In genomic region chr12:68947240-68947639, GRCm38 (mm10) we compare ENCODE assay signal across 25 mouse cellular contexts.
"Had no signal": no experiment of that assay in that cellular context is flagged by ENCODE, and none has a peak within 500 bp of the region (broad histone marks: within the 10 kb centered on the region; RNA-seq: fewer than 3 reads in every experiment).

No protein-coding gene starts in this region.

- H3K4me1 ChIP-seq: embryonic facial prominence, embryonic 10.5 days; embryonic facial prominence, embryonic 13.5 days; embryonic facial prominence, embryonic 15.5 days; forebrain, embryonic 12.5 days; forebrain, embryonic 13.5 days; forebrain, embryonic 15.5 days had no signal

- H3K27ac ChIP-seq: embryonic facial prominence, embryonic 10.5 days; embryonic facial prominence, embryonic 12.5 days; embryonic facial prominence, embryonic 13.5 days; embryonic facial prominence, embryonic 15.5 days; forebrain, embryonic 10.5 days; forebrain, embryonic 12.5 days; forebrain, embryonic 13.5 days; forebrain, embryonic 15.5 days; gastrocnemius, adult 2 months; heart, adult 2 months had no signal

- H3K27me3 ChIP-seq: embryonic facial prominence, embryonic 13.5 days; embryonic facial prominence, embryonic 15.5 days; forebrain, embryonic 12.5 days; forebrain, embryonic 13.5 days; forebrain, embryonic 15.5 days had no signal

- H3K36me3 ChIP-seq: embryonic facial prominence, embryonic 10.5 days; embryonic facial prominence, embryonic 12.5 days; embryonic facial prominence, embryonic 13.5 days; embryonic facial prominence, embryonic 15.5 days; forebrain, embryonic 10.5 days; forebrain, embryonic 12.5 days; forebrain, embryonic 15.5 days had no signal

- H3K4me2 ChIP-seq: embryonic facial prominence, embryonic 12.5 days; embryonic facial prominence, embryonic 13.5 days; embryonic facial prominence, embryonic 15.5 days; forebrain, embryonic 12.5 days; forebrain, embryonic 13.5 days; forebrain, embryonic 15.5 days had no signal

- DNase-seq: cerebellum, adult 9-10 months; cerebellum, adult 9-11 months; cerebellum, postnatal 10 days; cerebellum, postnatal 14 days; cerebellum, postnatal 25 days; cerebellum, postnatal 36 days; embryo, embryonic 11 days; forebrain, postnatal 0 days; gastrocnemius, adult 2 months; gastrocnemius, postnatal 10 days; gastrocnemius, postnatal 14 days; gastrocnemius, postnatal 25 days; gastrocnemius, postnatal 36 days; heart, adult 11 months; heart, adult 18-20 months; heart, adult 2 months had no signal

- H3K9ac ChIP-seq: embryonic facial prominence, embryonic 12.5 days; embryonic facial prominence, embryonic 13.5 days; embryonic facial prominence, embryonic 15.5 days; forebrain, embryonic 12.5 days; forebrain, embryonic 13.5 days; forebrain, embryonic 15.5 days; forebrain, postnatal 0 days had no signal

- H3K4me3 ChIP-seq: embryonic facial prominence, embryonic 10.5 days; embryonic facial prominence, embryonic 12.5 days; embryonic facial prominence, embryonic 13.5 days; embryonic facial prominence, embryonic 15.5 days; erythroblast, embryonic 14.5 days; forebrain, embryonic 10.5 days; forebrain, embryonic 12.5 days; forebrain, embryonic 13.5 days; forebrain, embryonic 15.5 days; gastrocnemius, adult 2 months; heart, adult 2 months had no signal

- H3K9me3 ChIP-seq: embryonic facial prominence, embryonic 10.5 days; embryonic facial prominence, embryonic 12.5 days; embryonic facial prominence, embryonic 13.5 days; embryonic facial prominence, embryonic 15.5 days; forebrain, embryonic 10.5 days; forebrain, embryonic 12.5 days; forebrain, embryonic 13.5 days; forebrain, embryonic 15.5 days had no signal
